Mouse (Mus musculus) liver, embryonic 14.5 days (tissue): ENCODE results near the gene Ppp1r27.

ENCODE experiments used
- CTCF ChIP-seq: IDR thresholded peaks from 2 replicates; pipeline ENCODE4 v1.5.1; 2016; ENCODE audit warnings: antibody characterized with exemption, low read depth, control low read depth
- EP300 ChIP-seq: IDR thresholded peaks from 2 replicates; pipeline ENCODE4 v1.6.1; 2016; ENCODE audit warnings: antibody characterized with exemption, low read depth

DNA sequence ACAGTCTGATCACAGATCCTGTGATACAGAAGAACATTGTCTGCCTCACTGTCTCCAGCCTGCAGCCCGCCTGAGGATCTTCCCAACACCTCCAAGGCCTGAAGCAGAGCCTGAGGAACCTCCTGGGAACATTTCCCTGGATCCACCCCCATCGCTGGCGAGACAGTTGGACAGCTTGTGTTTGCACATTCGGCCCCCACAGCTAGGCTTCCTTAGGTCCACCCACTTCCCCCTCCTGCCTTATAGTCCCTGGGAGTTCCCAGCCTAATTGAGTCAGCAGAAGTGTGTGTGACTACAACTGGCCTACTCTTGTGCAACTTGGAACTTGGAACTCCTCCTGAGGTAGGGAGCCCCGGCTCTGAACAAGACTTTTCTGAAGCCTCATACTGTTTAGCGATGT, 32.9 kb downstream of the Ppp1r27 start:
- TF ChIP-seq EP300 = no peak
- no peak for TF ChIP-seq CTCF
